In the genomic region with DNA sequence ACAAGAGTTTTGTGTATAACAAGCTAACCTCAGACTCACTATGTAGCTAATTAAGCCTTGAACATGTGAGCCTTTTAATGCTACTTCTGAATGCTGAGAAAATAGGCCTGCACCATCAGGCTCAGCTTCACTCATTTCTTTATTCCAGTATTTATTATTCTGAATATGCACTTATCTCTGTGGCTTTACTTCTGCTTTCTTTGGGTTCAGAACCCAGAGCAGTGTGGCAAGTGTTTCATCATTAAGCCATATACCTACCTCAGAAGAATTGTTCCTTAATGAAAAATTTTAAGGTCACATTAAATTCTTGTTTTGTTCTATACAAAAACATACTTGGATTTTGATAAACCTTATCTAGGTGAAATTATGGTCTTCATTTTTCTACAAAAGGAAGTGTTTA, we compare ENCODE assay signal across 31 mouse cellular contexts. TPM values are rescaled to one million over a fixed set of nuclear protein-coding genes. Genes with fewer than 3 reads are reported as not detected.
DNase-seq lines count a peak whose midpoint lies in the region; ATAC-seq and TF ChIP-seq lines count a peak whose summit lies in the region.
"Had no signal": no experiment of that assay in that cellular context is flagged by ENCODE, and none has a peak within 500 bp of the region (broad histone marks: within the 10 kb centered on the region; RNA-seq: fewer than 3 reads in every experiment).

No protein-coding gene starts in this region.

- ATAC-seq in common myeloid progenitor, adult 5-6 weeks (replicated peaks; ENCODE audit: low read depth, poor library complexity, severe bottlenecking), result 0 out of 2 replicates have a peak, but pooled peaks have one; percentile 32
- no peak for ATAC-seq in kidney, embryonic 16.5 days (ENCODE audit: low FRiP score, low TSS enrichment)
- ATAC-seq: activated CD4-positive, CD25-positive, alpha-beta regulatory T cell, adult 4 months; CD4-positive, CD25-positive, alpha-beta regulatory T cell, adult 4 months; forebrain, embryonic 14.5 days; forebrain, embryonic 16.5 days; Patski had no signal

- no peaks in the 10 kb centered on the region for H3K79me2 ChIP-seq in MEL (ENCODE audit: control insufficient read depth, insufficient read depth, low read length, poor library complexity)

- TF ChIP-seq EP300 in MEL (IDR thresholded peaks at IDR 0.05; ENCODE audit: low read depth in 1 of 2, low read length in 2 of 2), result no peak

- H3K4me1 ChIP-seq in MEL (ENCODE audit: control insufficient read depth in 1 of 2, insufficient read depth in 2 of 2, low read length in 2 of 2), result peaks cover 2 to 17% of the 10 kb centered on the region in 2 experiments; a peak in 3 of 4 replicates
- H3K4me1 ChIP-seq in kidney, embryonic 16.5 days (ENCODE audit: insufficient read depth, low read length), result no peaks in the 10 kb centered on the region
- H3K4me1 ChIP-seq: embryonic facial prominence, embryonic 13.5 days; embryonic facial prominence, embryonic 15.5 days; forebrain, embryonic 10.5 days; forebrain, embryonic 12.5 days had no signal

- H3K27ac ChIP-seq in MEL (ENCODE audit: control insufficient read depth, low read depth, low read length), result no peak overlapping the region
- H3K27ac ChIP-seq in kidney, embryonic 16.5 days (ENCODE audit: low read length), result no peak overlapping the region
- H3K27ac ChIP-seq: embryonic facial prominence, embryonic 13.5 days; embryonic facial prominence, embryonic 15.5 days; forebrain, embryonic 10.5 days; forebrain, embryonic 12.5 days had no signal

- TF ChIP-seq POLR2A in MEL (IDR thresholded peaks at IDR 0.05; ENCODE audit: control insufficient read depth in 1 of 2, insufficient read depth in 1 of 2, low read depth in 1 of 2, low read length in 2 of 2, poor library complexity in 1 of 2), result no peak

- peaks cover 0 to 15% of the 10 kb centered on the region in 2 experiments; a peak in 2 of 4 replicates for H3K36me3 ChIP-seq in MEL (ENCODE audit: control insufficient read depth in 1 of 2, insufficient read depth in 2 of 2, low read length in 2 of 2)
- H3K36me3 ChIP-seq in kidney, embryonic 16.5 days (ENCODE audit: insufficient read depth, low read length), result no peaks in the 10 kb centered on the region
- H3K36me3 ChIP-seq: embryonic facial prominence, embryonic 13.5 days; embryonic facial prominence, embryonic 15.5 days; forebrain, embryonic 10.5 days; forebrain, embryonic 12.5 days; G1E had no signal

- no peaks in the 10 kb centered on the region for H3K27me3 ChIP-seq in MEL (ENCODE audit: control insufficient read depth in 1 of 2, insufficient read depth in 2 of 2, low read length in 2 of 2)
- peaks cover 5% of the 10 kb centered on the region; the same call in 1 of the 2 replicates for H3K27me3 ChIP-seq in kidney, embryonic 16.5 days (ENCODE audit: insufficient read depth, low read length)
- H3K27me3 ChIP-seq: CH12.LX; embryonic facial prominence, embryonic 15.5 days; forebrain, embryonic 12.5 days had no signal

- H3K9ac ChIP-seq in MEL (ENCODE audit: control insufficient read depth, low read depth, low read length, poor library complexity, severe bottlenecking), result no peak overlapping the region
- H3K9ac ChIP-seq in kidney, embryonic 16.5 days (replicated peaks; ENCODE audit: low read length), result no peak overlapping the region
- H3K9ac ChIP-seq: embryonic facial prominence, embryonic 13.5 days; embryonic facial prominence, embryonic 15.5 days; forebrain, embryonic 12.5 days had no signal

- TF ChIP-seq CTCF in MEL (IDR thresholded peaks at IDR 0.05 in 2 of 3, conservative IDR thresholded peaks at IDR 0.05 in 1 of 3; ENCODE audit: control insufficient read depth in 1 of 3, insufficient read depth in 1 of 3, low read depth in 2 of 3, low read length in 3 of 3, poor library complexity in 1 of 3, severe bottlenecking in 1 of 3), result no peak

- H3K4me2 ChIP-seq in kidney, embryonic 16.5 days (replicated peaks; ENCODE audit: low read depth, low read length), result no peak overlapping the region
- H3K4me2 ChIP-seq: embryonic facial prominence, embryonic 13.5 days; embryonic facial prominence, embryonic 15.5 days; forebrain, embryonic 12.5 days had no signal

- H3K9me3 ChIP-seq in MEL (replicated peaks; ENCODE audit: insufficient read depth, low read length), result no peaks in the 10 kb centered on the region
- no peaks in the 10 kb centered on the region for H3K9me3 ChIP-seq in kidney, embryonic 16.5 days (ENCODE audit: low read length)
- H3K9me3 ChIP-seq: embryonic facial prominence, embryonic 13.5 days; embryonic facial prominence, embryonic 15.5 days; forebrain, embryonic 10.5 days; forebrain, embryonic 12.5 days; G1E had no signal

- DNase-seq in MEL (ENCODE audit: low read depth, low spot score), result peak; percentile 57
- no peak for DNase-seq in adrenal gland, adult 2 months
- DNase-seq in cerebellum, postnatal 36 days, result no peak
- DNase-seq: adrenal gland, postnatal 10 days; adrenal gland, postnatal 25 days; B cell, adult 2 months; cerebellum, adult 11 months; cerebellum, adult 18-20 months; cerebellum, adult 8-10 months; cerebellum, adult 9-11 months; cerebellum, postnatal 14 days; embryo, embryonic 11 days had no signal

- H3K4me3 ChIP-seq in MEL (ENCODE audit: control insufficient read depth in 1 of 2, insufficient read depth in 1 of 2, low read depth in 2 of 2, low read length in 2 of 2), result no peak overlapping the region
- no peak overlapping the region for H3K4me3 ChIP-seq in kidney, embryonic 16.5 days (ENCODE audit: low read length)
- H3K4me3 ChIP-seq: embryonic facial prominence, embryonic 13.5 days; embryonic facial prominence, embryonic 15.5 days; erythroblast, embryonic 14.5 days; forebrain, embryonic 10.5 days; forebrain, embryonic 12.5 days had no signal

- no peak for TF ChIP-seq RAD21 in MEL (IDR thresholded peaks at IDR 0.05; ENCODE audit: low read depth, low read length)

TF ChIP-seq in MEL, 35 proteins besides CTCF, POLR2A, EP300 and RAD21:
- TF ChIP-seq JUND (IDR thresholded peaks at IDR 0.05; ENCODE audit: low read depth, low read length), result no peak
- TF ChIP-seq UBTF (IDR thresholded peaks at IDR 0.05; ENCODE audit: borderline replicate concordance, insufficient read depth, low read depth, low read length), result no peak
- TF ChIP-seq HCFC1 (IDR thresholded peaks at IDR 0.05; ENCODE audit: low read depth, low read length), result no peak
- no peak for TF ChIP-seq ZNF384 (IDR thresholded peaks at IDR 0.05; ENCODE audit: low read depth, low read length)
- no peak for TF ChIP-seq ETS1 (IDR thresholded peaks at IDR 0.05; ENCODE audit: low read depth, low read length)
- TF ChIP-seq POLR2AphosphoS5 (IDR thresholded peaks at IDR 0.05; ENCODE audit: borderline replicate concordance, low read depth, low read length), result no peak
- no peak for TF ChIP-seq E2F4 (IDR thresholded peaks at IDR 0.05; ENCODE audit: borderline replicate concordance, low read depth, low read length)
- no peak for TF ChIP-seq KAT2A (conservative IDR thresholded peaks at IDR 0.05; ENCODE audit: low read depth, low read length)
- no peak for TF ChIP-seq NRF1 (IDR thresholded peaks at IDR 0.05; ENCODE audit: insufficient read depth, low read depth, low read length, poor library complexity, severe bottlenecking)
- no peak for TF ChIP-seq MYC (IDR thresholded peaks at IDR 0.05; ENCODE audit: low read depth, low read length)
- no peak for TF ChIP-seq USF1 (IDR thresholded peaks at IDR 0.05; ENCODE audit: low read depth, low read length)
- no peak for TF ChIP-seq MYB (IDR thresholded peaks at IDR 0.05; ENCODE audit: low read depth, low read length)
- TF ChIP-seq GABPA (IDR thresholded peaks at IDR 0.05; ENCODE audit: low read depth, low read length), result no peak

RNA-seq across cellular contexts. Expression of a gene that starts 33.9 kb away (rescaled TPM):
- not detected in 2 replicates for total RNA-seq in MEL (2012; rRNA removed)
- not detected for polyA plus RNA-seq in MEL (2012; ENCODE audit: insufficient read depth in 1 of 2, insufficient read length in 2 of 2, low read depth in 1 of 2, low replicate concordance in 2 of 2, missing spikeins in 1 of 2)
- total RNA-seq in common myeloid progenitor, adult 5-6 weeks (2017), result not detected in 2 replicates
- polyA plus RNA-seq in kidney, embryonic 16.5 days (2015; fragmentation: Nextera tagmentation; extraction: Ambion mirVana), result 0.16 TPM in 1 of 2 replicates, not detected in the other
- not detected for total RNA-seq in adrenal gland, adult 2 months (2021)
- polyA plus RNA-seq in adrenal gland, adult 2 months (2012; rRNA removed), result 0.16 TPM in 1 of 2 replicates, not detected in the other
- total RNA-seq: CH12.LX, G1E had no signal
- polyA plus RNA-seq: activated CD4-positive, CD25-positive, alpha-beta regulatory T cell, adult 4 months; CD4-positive, CD25-positive, alpha-beta regulatory T cell, adult 4 months; embryonic facial prominence, embryonic 11.5 days; embryonic facial prominence, embryonic 13.5 days; embryonic facial prominence, embryonic 15.5 days; erythroblast, embryonic 14.5 days; forebrain, embryonic 10.5 days; forebrain, embryonic 12.5 days; G1E; Patski had no signal

RNA-seq across cellular contexts. Expression of a gene that starts 34.0 kb away (rescaled TPM):
- not detected in 2 replicates for total RNA-seq in MEL (2012; rRNA removed)
- polyA plus RNA-seq in MEL (2012; ENCODE audit: insufficient read depth in 1 of 2, insufficient read length in 2 of 2, low read depth in 1 of 2, low replicate concordance in 2 of 2, missing spikeins in 1 of 2), result not detected
- total RNA-seq in common myeloid progenitor, adult 5-6 weeks (2017), result not detected in 2 replicates
- polyA plus RNA-seq in kidney, embryonic 16.5 days (2015; fragmentation: Nextera tagmentation; extraction: Ambion mirVana), result not detected in 2 replicates
- total RNA-seq in adrenal gland, adult 2 months (2021), result not detected
- polyA plus RNA-seq in adrenal gland, adult 2 months (2012; rRNA removed), result not detected in 2 replicates
- total RNA-seq: adrenal gland, adult 18-20 months; adrenal gland, postnatal 10 days; adrenal gland, postnatal 25 days; adrenal gland, postnatal 4 days; CH12.LX; G1E had no signal
- polyA plus RNA-seq: activated CD4-positive, CD25-positive, alpha-beta regulatory T cell, adult 4 months; brain, embryonic 14.5 days; CD4-positive, CD25-positive, alpha-beta regulatory T cell, adult 4 months; embryonic facial prominence, embryonic 11.5 days; embryonic facial prominence, embryonic 13.5 days; embryonic facial prominence, embryonic 15.5 days; erythroblast, embryonic 14.5 days; forebrain, embryonic 10.5 days; forebrain, embryonic 12.5 days; forebrain, embryonic 14.5 days; forebrain, embryonic 16.5 days; frontal cortex, adult 2 months; G1E; Patski had no signal
